Mouse (Mus musculus): ENCODE results near the gene Rftn2. TPM values are rescaled to one million over a fixed set of nuclear protein-coding genes. Genes with fewer than 3 reads are reported as not detected.

The Rftn2 gene
- polyA plus RNA-seq (2012; ENCODE audit: insufficient read depth, low replicate concordance), result not detected in 2 replicates

DNA sequence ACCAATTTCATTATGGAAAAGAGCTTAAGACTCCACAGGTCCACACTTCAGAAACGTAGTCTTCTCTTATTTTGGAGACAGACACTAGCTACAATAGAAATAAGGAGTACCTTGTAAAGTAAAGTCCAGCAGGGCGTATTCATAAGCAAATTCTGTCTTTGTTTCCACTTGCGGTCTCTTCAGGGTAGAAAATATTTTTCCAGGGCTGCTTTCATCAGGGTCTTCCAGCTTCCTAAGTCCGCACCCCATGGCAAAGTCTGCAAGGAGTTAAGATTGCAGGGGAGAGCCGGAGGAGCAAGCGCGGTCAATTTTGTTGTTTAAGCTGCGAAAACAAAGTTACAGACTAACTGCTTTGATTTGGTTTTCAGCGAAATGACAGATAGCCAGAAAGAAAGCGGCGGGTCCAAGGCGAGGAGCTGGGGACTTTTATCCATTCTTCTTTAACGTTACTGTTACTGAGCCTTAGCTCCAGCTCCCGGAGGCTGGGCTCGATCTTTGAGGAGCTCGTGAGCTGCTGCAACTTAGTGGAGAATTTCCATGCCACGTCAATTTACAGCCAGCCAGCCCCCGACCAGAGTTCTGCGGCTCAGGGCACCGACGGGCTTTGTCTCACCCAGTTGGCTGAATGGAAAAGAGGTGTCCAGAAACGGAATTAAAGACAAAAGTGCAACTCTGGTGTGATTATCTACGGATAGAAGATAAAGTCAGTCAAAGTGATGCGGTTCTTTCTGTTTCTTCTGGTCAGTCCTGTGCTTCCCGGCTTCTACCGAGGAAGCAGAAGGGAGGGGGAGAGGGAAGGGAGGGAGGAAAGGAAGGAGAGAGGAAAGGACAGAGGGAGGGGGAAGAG is at the start of gene Rftn2:
Gene Rftn2, minus strand, starts transcription at position 772 of the 847 bp plus-strand sequence.
- Histone ChIP-seq H3K4me1 (peaks cover 9% of the 10 kb centered on the region), H3K4me3 (replicated peaks) (peak within 1 kb of the TSS; percentile 85), H3K36me3 (replicated peaks; ENCODE audit: low read length) (no peaks in the 10 kb centered on the region), H3K27me3 (replicated peaks) (peaks cover 37% of the 10 kb centered on the region), H3K9me3 (no peaks in the 10 kb centered on the region)
- no peak for TF ChIP-seq GATA1 (IDR thresholded peaks at IDR 0.05; ENCODE audit: borderline replicate concordance, low read length)
- no peak for TF ChIP-seq FLI1 (IDR thresholded peaks at IDR 0.05; ENCODE audit: low read length)

DNA sequence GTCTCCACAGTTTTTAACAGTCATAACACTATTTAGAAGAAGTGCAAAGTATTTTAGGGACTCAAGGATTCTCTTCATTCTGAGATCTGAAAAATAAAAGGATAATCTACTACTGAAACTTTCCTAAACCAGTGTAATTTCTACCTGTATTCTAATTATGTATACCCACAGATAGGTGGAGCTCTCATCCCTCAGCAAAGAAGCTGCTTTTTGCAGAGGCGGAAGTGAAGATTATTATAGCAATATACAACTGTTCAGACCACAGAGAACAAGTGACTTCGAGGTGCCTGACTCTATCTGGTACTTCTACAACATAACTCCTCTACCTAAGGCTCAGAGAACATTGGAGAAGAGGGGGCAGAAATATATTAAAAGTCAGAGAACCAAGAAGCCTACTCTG is 38.9 kb upstream of the Rftn2 start:
- Histone ChIP-seq H3K4me3 (replicated peaks) (no peak overlapping the region), H3K4me1 (peaks cover 19% of the 10 kb centered on the region), H3K36me3 (replicated peaks; ENCODE audit: low read length) (no peaks in the 10 kb centered on the region), H3K9me3 (no peaks in the 10 kb centered on the region), H3K27me3 (replicated peaks) (no peaks in the 10 kb centered on the region)
- no peak for TF ChIP-seq GATA1 (IDR thresholded peaks at IDR 0.05; ENCODE audit: borderline replicate concordance, low read length)
- TF ChIP-seq FLI1 (IDR thresholded peaks at IDR 0.05; ENCODE audit: low read length), result no peak

DNA sequence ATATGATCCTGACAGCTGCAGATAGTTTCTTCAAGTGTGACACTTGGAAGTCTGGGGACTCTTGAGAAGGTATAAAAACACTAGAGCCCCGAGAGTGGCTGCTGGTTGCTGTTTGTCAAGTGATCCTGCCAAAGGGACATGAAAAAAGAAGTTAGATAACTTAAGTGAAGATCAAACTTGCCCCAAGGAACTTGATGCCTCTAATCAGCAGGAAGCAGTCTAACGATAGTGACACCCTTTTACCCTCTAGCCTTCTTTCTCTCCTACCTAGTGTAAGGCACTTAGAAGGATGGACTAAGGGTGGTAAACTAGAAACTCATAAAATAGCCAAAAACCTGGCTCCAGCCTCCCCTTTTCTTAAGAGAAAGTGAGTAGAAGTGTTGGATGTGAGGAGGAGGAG is 37.8 kb upstream of the Rftn2 start:
- Histone ChIP-seq H3K9me3 (no peaks in the 10 kb centered on the region), H3K27me3 (replicated peaks) (no peaks in the 10 kb centered on the region), H3K36me3 (replicated peaks; ENCODE audit: low read length) (no peaks in the 10 kb centered on the region), H3K4me1 (peaks cover 19% of the 10 kb centered on the region), H3K4me3 (replicated peaks) (no peak overlapping the region)
- no peak for TF ChIP-seq FLI1 (IDR thresholded peaks at IDR 0.05; ENCODE audit: low read length)
- no peak for TF ChIP-seq GATA1 (IDR thresholded peaks at IDR 0.05; ENCODE audit: borderline replicate concordance, low read length)

DNA sequence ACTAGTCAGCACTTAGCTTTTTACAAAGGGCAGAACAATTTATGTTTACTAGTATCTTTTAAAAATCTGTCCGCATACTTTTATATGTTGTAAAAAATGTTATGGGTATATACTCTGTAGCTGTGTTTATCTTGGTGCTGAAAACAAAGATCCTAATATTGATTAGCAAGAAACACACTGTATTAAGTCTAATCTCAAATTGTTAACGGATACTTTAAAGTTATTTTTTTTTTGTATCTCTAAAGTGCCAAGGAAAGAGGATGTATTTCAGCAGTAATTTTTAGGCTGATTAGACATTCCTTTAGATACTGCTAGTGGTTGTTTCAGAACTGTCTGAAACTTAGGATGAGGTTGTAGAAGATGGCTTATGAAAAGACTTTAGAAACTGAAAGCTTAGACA is 19.8 kb upstream of the Rftn2 start:
- H3K36me3 ChIP-seq (replicated peaks; ENCODE audit: low read length), result no peaks in the 10 kb centered on the region
- no peaks in the 10 kb centered on the region for H3K9me3 ChIP-seq
- H3K4me1 ChIP-seq, result peaks cover 16% of the 10 kb centered on the region
- TF ChIP-seq GATA1 (IDR thresholded peaks at IDR 0.05; ENCODE audit: borderline replicate concordance, low read length), result no peak
- TF ChIP-seq FLI1 (IDR thresholded peaks at IDR 0.05; ENCODE audit: low read length), result no peak
- H3K4me3 ChIP-seq (replicated peaks), result no peak overlapping the region
- no peaks in the 10 kb centered on the region for H3K27me3 ChIP-seq (replicated peaks)

DNA sequence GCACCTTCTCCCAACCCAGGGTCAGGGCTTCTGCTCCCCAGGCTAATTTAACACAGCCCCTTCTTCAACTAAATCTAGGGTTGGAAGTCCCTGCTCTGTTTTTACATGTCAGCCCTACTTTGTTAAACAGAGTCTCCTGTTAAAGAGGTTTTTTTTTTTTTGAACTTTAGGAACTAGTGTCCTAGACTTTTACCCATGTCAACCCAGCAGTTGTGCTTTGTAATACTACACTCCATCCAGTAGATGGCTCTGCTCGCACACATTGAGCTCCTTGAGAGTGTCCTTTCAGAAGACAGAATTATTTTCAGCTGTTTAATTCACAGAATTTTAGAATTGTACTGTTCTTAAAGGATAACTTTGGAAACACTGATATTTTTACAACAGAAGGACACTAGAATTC is 12.7 kb upstream of the Rftn2 start:
- Histone ChIP-seq H3K36me3 (replicated peaks; ENCODE audit: low read length) (no peaks in the 10 kb centered on the region), H3K9me3 (no peaks in the 10 kb centered on the region), H3K4me3 (replicated peaks) (peak overlapping the region; percentile 100), H3K27me3 (replicated peaks) (no peaks in the 10 kb centered on the region), H3K4me1 (peaks cover 55% of the 10 kb centered on the region)
- TF ChIP-seq GATA1 (IDR thresholded peaks at IDR 0.05; ENCODE audit: borderline replicate concordance, low read length), result no peak

DNA sequence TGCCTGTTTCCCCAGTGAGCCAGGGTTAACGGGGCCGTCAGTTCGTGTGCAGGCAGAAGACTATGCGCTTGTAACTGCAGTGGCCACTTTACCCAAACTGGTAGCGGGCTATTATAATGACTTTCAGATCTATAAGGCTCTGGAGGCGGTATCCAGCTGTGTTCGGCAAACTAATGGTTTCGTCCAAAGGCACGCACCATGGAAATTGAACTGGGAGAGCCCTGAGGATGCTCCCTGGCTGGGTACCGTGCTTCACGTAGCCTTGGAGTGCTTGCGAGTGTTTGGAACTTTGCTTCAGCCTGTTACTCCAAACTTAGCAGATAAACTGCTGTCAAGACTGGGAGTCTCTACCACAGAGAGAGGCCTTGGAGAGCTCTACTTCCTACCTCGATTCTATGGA is 11.9 kb upstream of the Rftn2 start:
- TF ChIP-seq FLI1 (IDR thresholded peaks at IDR 0.05; ENCODE audit: low read length) (no peak), GATA1 (IDR thresholded peaks at IDR 0.05; ENCODE audit: borderline replicate concordance, low read length) (no peak)
- no peaks in the 10 kb centered on the region for H3K9me3 ChIP-seq
- peaks cover 55% of the 10 kb centered on the region for H3K4me1 ChIP-seq
- peak overlapping the region; percentile 100 for H3K4me3 ChIP-seq (replicated peaks)
- H3K27me3 ChIP-seq (replicated peaks), result no peaks in the 10 kb centered on the region
- H3K36me3 ChIP-seq (replicated peaks; ENCODE audit: low read length), result no peaks in the 10 kb centered on the region

DNA sequence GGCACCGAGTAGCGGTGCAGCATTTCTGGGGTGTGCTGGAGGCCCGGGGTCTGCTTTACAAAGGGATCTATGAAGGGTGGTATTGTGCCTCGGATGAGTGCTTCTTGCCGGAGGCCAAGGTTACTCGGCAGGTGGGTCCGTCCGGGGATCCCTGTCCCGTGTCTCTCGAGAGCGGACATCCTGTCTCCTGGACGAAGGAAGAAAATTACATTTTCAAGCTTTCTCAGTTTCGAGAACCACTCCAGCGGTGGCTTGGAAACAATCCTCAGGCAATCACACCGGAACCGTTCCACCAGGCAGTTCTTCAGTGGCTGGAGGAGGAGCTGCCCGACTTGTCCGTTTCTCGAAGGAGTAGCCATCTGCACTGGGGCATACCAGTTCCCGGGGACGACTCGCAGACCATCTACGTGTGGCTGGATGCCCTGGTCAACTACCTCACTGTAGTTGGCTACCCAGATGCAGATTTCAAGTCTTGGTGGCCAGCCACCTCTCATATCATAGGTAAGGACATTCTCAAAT is 11.1 kb upstream of the Rftn2 start:
- H3K4me3 ChIP-seq (replicated peaks), result peak overlapping the region; percentile 100
- no peaks in the 10 kb centered on the region for H3K36me3 ChIP-seq (replicated peaks; ENCODE audit: low read length)
- TF ChIP-seq FLI1 (IDR thresholded peaks at IDR 0.05; ENCODE audit: low read length), result no peak
- TF ChIP-seq GATA1 (IDR thresholded peaks at IDR 0.05; ENCODE audit: borderline replicate concordance, low read length), result no peak
- no peaks in the 10 kb centered on the region for H3K9me3 ChIP-seq
- peaks cover 2% of the 10 kb centered on the region for H3K27me3 ChIP-seq (replicated peaks)
- peaks cover 51% of the 10 kb centered on the region for H3K4me1 ChIP-seq

DNA sequence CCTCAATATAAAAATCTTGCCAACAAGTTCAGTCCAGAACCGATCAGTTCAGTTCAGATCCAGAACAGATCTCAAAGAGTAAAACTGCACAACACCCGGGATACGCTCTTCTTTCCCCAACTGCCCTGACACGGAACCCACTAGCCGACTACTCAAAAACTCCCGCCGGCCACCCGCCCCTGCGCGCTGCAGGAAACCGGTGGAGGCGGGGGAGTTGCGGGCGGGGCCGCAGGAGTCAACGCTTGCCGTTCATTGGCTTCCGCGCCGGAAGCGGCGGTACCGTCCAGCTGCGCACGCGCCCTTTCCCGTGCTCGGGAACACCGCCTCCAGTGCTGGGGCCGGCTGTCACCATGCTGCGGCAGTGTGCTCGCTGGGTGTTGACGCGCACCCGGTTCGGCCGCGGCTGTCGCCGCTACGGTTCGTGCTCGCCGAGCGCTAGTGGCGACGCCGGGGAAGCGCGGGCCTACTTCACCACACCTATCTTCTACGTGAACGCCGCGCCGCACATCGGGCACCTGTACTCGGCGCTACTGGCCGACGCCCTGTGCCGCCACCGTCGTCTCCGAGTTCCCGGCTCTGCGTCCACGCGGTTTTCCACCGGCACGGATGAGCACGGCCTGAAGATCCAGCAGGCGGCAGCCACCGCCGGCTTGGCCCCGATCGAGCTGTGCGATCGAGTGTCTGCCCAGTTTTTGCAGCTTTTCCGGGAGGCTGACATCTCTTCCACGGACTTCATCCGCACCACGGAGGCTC is 10.5 kb upstream of the Rftn2 start, which contains the start of gene Mars2:
Gene Mars2, plus strand, starts transcription at position 288 of the 753 bp plus-strand sequence.
- peak within 1 kb of the TSS; percentile 100 for H3K4me3 ChIP-seq (replicated peaks)
- peaks cover 46% of the 10 kb centered on the region for H3K4me1 ChIP-seq
- no peaks in the 10 kb centered on the region for H3K36me3 ChIP-seq (replicated peaks; ENCODE audit: low read length)
- no peaks in the 10 kb centered on the region for H3K9me3 ChIP-seq
- H3K27me3 ChIP-seq (replicated peaks), result peaks cover 2% of the 10 kb centered on the region
- TF ChIP-seq FLI1 (IDR thresholded peaks at IDR 0.05; ENCODE audit: low read length) (peak; percentile 83; the same call in 1 of the 2 replicates), GATA1 (IDR thresholded peaks at IDR 0.05; ENCODE audit: borderline replicate concordance, low read length) (no peak)

DNA sequence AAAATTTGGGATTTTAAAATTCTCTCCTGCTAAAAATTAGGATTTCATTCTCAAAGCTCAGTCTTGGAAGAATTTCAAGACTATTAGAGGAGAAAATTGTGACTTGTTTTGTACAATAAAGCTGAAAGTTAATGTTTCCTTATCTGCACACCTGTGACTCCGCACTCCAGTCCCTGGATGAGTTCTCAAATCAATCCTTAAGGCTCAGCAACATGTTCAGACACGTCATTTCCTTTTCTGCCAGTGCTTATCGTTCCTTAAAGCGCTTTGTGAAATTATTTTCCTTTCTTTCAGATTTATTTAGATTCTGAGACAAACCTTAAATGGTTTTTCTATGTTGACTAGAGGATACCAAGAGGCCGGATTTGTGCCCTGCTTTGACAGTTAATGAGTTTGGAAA is 9.9 kb upstream of the Rftn2 start:
- peaks cover 2% of the 10 kb centered on the region for H3K27me3 ChIP-seq (replicated peaks)
- TF ChIP-seq GATA1 (IDR thresholded peaks at IDR 0.05; ENCODE audit: borderline replicate concordance, low read length) (no peak), FLI1 (IDR thresholded peaks at IDR 0.05; ENCODE audit: low read length) (no peak)
- H3K4me3 ChIP-seq (replicated peaks), result peak overlapping the region; percentile 100

More for the DNA sequence above, 9.9 kb upstream of the Rftn2 start:
- Histone ChIP-seq H3K9me3 (no peaks in the 10 kb centered on the region), H3K36me3 (replicated peaks; ENCODE audit: low read length) (no peaks in the 10 kb centered on the region), H3K4me1 (peaks cover 40% of the 10 kb centered on the region)
